Mouse (Mus musculus) 3T3-L1 (cell line): Measurements from ENCODE around the gene Il1rl2.
A peak's percentile ranks its signal among the peaks of the same experiment; 100 is the strongest.
"Not testable (repeated sequence)": the region's sequence is repeated elsewhere in the genome, so short reads cannot be mapped to it uniquely, and the experiment has no call there.

ENCODE experiments used
- DNase-seq: peaks from one replicate; pipeline ENCODE4 v3.0.0-alpha.2; 2015; ENCODE audit warnings: low read depth, low spot score

Gene Il1rl2

GRCm38 (mm10) chr1:40324457-40324856, at the start of gene Il1rl2:
Gene Il1rl2, plus strand, starts transcription at chr1:40324610.
- DNase-seq, result peak; percentile 89

- peak; percentile 91 for DNase-seq
These were observed 49.0 kb upstream of the Il1rl2 start for GRCm38 (mm10) chr1:40275285-40276013.

GRCm38 (mm10) chr1:40277944-40278343, 46.5 kb upstream of the Il1rl2 start:
- no peak for DNase-seq

- no peak for DNase-seq
These were observed 45.7 kb upstream of the Il1rl2 start for GRCm38 (mm10) chr1:40278720-40279119.

- no peak for DNase-seq
These were observed 45.1 kb upstream of the Il1rl2 start for GRCm38 (mm10) chr1:40279182-40279743.

- no peak for DNase-seq
These were observed 42.5 kb upstream of the Il1rl2 start for GRCm38 (mm10) chr1:40281950-40282349.

GRCm38 (mm10) chr1:40282394-40282793, 42.0 kb upstream of the Il1rl2 start:
- DNase-seq, result peak; percentile 57

GRCm38 (mm10) chr1:40283995-40284394, 40.4 kb upstream of the Il1rl2 start:
- DNase-seq, result no peak

GRCm38 (mm10) chr1:40290489-40291255, 33.7 kb upstream of the Il1rl2 start:
- no peak for DNase-seq

GRCm38 (mm10) chr1:40292231-40292630, 32.2 kb upstream of the Il1rl2 start:
- no peak for DNase-seq

- DNase-seq, result peak; percentile 45
These were observed 30.5 kb upstream of the Il1rl2 start for GRCm38 (mm10) chr1:40293891-40294290.

- DNase-seq, result no peak
These were observed 29.6 kb upstream of the Il1rl2 start for GRCm38 (mm10) chr1:40294824-40295223.

- no peak for DNase-seq
These were observed 26.4 kb upstream of the Il1rl2 start for GRCm38 (mm10) chr1:40298053-40298452.

- no peak for DNase-seq
These were observed 21.1 kb upstream of the Il1rl2 start for GRCm38 (mm10) chr1:40303179-40303866.

- not testable (repeated sequence) for DNase-seq
These were observed 20.1 kb upstream of the Il1rl2 start for GRCm38 (mm10) chr1:40304321-40304720.

GRCm38 (mm10) chr1:40306111-40306510, 18.3 kb upstream of the Il1rl2 start:
- no peak for DNase-seq

GRCm38 (mm10) chr1:40311123-40311522, 13.3 kb upstream of the Il1rl2 start:
- no peak for DNase-seq

- no peak for DNase-seq
These were observed 12.8 kb upstream of the Il1rl2 start for GRCm38 (mm10) chr1:40311625-40312024.

- no peak for DNase-seq
These were observed 10.4 kb upstream of the Il1rl2 start for GRCm38 (mm10) chr1:40314016-40314415.

GRCm38 (mm10) chr1:40317657-40318056, 6.8 kb upstream of the Il1rl2 start:
- DNase-seq, result no peak

GRCm38 (mm10) chr1:40321824-40322223, 2.6 kb upstream of the Il1rl2 start:
- DNase-seq, result no peak

GRCm38 (mm10) chr1:40322543-40322942, 1.9 kb upstream of the Il1rl2 start:
- no peak for DNase-seq
